Mouse (Mus musculus): ENCODE results near the gene Dbi. TPM values are rescaled to one million over a fixed set of nuclear protein-coding genes. Genes with fewer than 3 reads are reported as not detected.
A peak's percentile ranks its signal among the peaks of the same experiment; 100 is the strongest.

The Dbi gene
- polyA plus RNA-seq, 1 experiment from 2014 or later, result 639 TPM

DNA sequence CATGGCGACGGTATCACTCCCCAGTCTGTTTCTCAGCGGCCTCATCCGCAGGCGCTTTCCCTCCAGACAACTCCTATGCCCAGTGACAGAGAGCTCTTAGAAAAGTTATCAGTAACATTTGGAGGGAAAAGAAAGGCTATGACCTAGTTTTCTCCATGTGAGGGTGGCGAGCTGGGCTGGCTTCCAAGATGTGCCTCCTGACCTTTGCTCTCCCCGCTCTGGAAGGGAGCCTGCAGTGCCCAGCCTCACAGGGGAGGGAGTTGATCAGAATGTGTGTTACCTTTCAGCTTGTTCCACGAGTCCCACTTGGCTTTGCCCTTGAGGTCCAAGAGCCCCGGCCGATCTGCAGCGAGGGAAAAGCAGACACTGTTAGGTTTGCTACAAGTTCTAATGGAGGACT is 4.8 kb downstream of the Dbi start:
- Histone ChIP-seq H3K27me3 (ENCODE audit: control insufficient read depth, insufficient read depth, low read length) (no peaks in the 10 kb centered on the region), H3K9me3 (replicated peaks; ENCODE audit: control insufficient read depth, low read length) (no peaks in the 10 kb centered on the region), H3K9ac (ENCODE audit: low read depth, low read length) (no peak overlapping the region), H3K4me1 (ENCODE audit: control insufficient read depth, insufficient read depth, low read length) (peaks cover 21% of the 10 kb centered on the region), H3K4me2 (no peak overlapping the region), H3K27ac (ENCODE audit: low read depth, low read length) (peak overlapping the region; percentile 60), H3K4me3 (ENCODE audit: low read depth, low read length) (no peak overlapping the region), H3K36me3 (ENCODE audit: control insufficient read depth, insufficient read depth, low read length) (peaks cover 31% of the 10 kb centered on the region)
- ATAC-seq (replicated peaks; ENCODE audit: insufficient number of reproducible peaks, low FRiP score, low TSS enrichment), result no peak
- 68% methylated on average over 11 of the region's 11 CpGs for WGBS (ENCODE audit: insufficient replicate concordance)

DNA sequence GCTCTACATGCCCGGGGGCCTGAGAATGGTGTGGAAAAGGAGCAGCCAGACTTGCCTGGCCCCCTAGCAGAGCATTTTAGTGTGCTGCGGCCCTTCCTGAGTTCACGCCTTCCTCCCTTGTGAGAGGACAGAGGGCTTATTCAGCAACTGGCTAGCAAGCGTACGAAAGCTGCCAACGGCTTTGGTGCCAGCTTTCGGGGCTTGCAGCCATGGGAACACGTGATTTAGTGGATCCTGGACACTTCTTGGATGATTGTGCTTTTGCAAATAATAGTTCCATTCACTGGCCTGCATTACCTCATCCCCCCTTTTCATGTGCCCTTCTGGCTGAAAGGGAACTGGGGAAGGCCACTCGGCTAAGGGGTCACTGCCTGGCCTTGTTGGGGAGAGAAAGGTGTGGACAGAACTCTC is 5.2 kb downstream of the Dbi start:
- no peaks in the 10 kb centered on the region for H3K27me3 ChIP-seq (ENCODE audit: control insufficient read depth, insufficient read depth, low read length)
- H3K27ac ChIP-seq (ENCODE audit: low read depth, low read length), result peak overlapping the region; percentile 60
- 76% methylated on average over 9 of the region's 9 CpGs for WGBS (ENCODE audit: insufficient replicate concordance)
- peaks cover 21% of the 10 kb centered on the region for H3K4me1 ChIP-seq (ENCODE audit: control insufficient read depth, insufficient read depth, low read length)
- H3K9me3 ChIP-seq (replicated peaks; ENCODE audit: control insufficient read depth, low read length), result no peaks in the 10 kb centered on the region
- H3K9ac ChIP-seq (ENCODE audit: low read depth, low read length), result no peak overlapping the region
- no peak for ATAC-seq (replicated peaks; ENCODE audit: insufficient number of reproducible peaks, low FRiP score, low TSS enrichment)
- peaks cover 31% of the 10 kb centered on the region for H3K36me3 ChIP-seq (ENCODE audit: control insufficient read depth, insufficient read depth, low read length)
- H3K4me2 ChIP-seq, result no peak overlapping the region
- H3K4me3 ChIP-seq (ENCODE audit: low read depth, low read length), result no peak overlapping the region

DNA sequence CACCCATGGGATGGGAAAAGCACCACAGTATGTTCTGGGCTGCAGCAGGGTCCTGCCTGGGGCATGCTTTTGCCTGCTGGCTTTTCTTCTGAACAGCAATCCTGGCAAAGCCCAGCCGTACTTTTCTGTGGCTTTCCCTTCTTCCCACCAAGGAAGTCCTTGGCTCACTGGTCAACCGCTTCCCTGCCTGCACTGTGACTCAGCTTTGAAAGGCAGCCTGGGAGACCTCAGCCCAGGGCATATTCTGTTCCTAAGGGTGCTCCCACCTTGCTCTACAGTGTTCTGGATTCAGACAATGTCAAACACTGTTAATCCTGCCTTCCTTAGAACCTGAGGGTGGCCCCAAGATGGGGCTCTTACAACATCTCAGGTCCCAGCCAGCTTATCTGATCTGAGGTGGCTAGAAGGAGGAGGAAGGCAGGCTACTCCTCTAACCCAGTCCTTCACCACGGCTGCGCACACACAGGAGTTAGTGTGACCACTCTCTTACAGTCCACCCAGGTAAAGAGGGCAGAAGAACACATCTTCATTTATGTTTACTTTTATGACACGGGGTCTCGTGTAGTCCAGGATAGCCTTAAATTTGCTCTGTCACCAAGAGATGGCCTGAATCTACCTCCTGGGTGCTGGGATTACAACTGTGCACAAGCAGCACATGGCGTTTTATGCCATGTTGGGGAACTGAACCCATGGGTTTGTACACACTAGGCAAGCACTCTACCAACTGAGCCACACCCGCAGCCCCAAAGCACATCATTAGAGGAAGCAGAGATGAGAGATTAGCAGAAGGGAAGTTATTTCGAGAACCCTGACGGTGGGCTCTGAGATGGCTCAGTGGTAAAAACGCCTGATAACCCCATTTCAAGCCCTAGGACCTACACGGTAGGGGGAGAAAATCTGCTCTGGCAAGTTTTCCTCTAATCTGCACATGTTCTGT is 8.4 kb downstream of the Dbi start:
- Histone ChIP-seq H3K36me3 (ENCODE audit: control insufficient read depth, insufficient read depth, low read length) (peaks cover 31% of the 10 kb centered on the region), H3K4me2 (no peak overlapping the region), H3K9ac (ENCODE audit: low read depth, low read length) (no peak overlapping the region), H3K27ac (ENCODE audit: low read depth, low read length) (no peak overlapping the region), H3K27me3 (ENCODE audit: control insufficient read depth, insufficient read depth, low read length) (no peaks in the 10 kb centered on the region), H3K9me3 (replicated peaks; ENCODE audit: control insufficient read depth, low read length) (no peaks in the 10 kb centered on the region), H3K4me1 (ENCODE audit: control insufficient read depth, insufficient read depth, low read length) (no peaks in the 10 kb centered on the region), H3K4me3 (ENCODE audit: low read depth, low read length) (no peak overlapping the region)
- no peak for ATAC-seq (replicated peaks; ENCODE audit: insufficient number of reproducible peaks, low FRiP score, low TSS enrichment)
- WGBS (ENCODE audit: insufficient replicate concordance), result 76% methylated on average over 12 of the region's 12 CpGs

DNA sequence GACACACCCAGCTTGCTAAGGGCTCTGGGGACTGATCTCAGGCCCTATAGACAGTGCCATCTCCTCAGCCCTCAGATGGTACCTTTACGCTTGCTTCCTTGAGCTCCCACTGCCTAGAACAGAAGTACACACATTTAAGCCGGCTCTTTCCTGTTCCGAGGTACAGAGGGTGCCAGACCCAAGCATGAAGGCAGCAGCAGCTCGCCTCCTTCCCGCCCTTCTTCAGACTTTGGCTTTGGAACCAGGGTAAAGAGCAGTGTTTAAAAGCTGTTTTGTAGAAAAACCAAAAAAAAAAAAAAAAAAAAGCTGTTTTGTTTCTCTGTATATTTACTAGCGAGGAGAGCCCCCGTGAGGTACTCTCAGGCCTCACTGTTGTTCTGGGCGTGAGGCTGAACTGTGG is 9.1 kb downstream of the Dbi start:
- H3K36me3 ChIP-seq (ENCODE audit: control insufficient read depth, insufficient read depth, low read length), result peaks cover 31% of the 10 kb centered on the region
- ATAC-seq (replicated peaks; ENCODE audit: insufficient number of reproducible peaks, low FRiP score, low TSS enrichment), result no peak
- H3K27me3 ChIP-seq (ENCODE audit: control insufficient read depth, insufficient read depth, low read length), result no peaks in the 10 kb centered on the region
- no peak overlapping the region for H3K9ac ChIP-seq (ENCODE audit: low read depth, low read length)
- H3K4me3 ChIP-seq (ENCODE audit: low read depth, low read length), result no peak overlapping the region
- WGBS (ENCODE audit: insufficient replicate concordance), result 91% methylated on average over 8 of the region's 8 CpGs
- no peaks in the 10 kb centered on the region for H3K4me1 ChIP-seq (ENCODE audit: control insufficient read depth, insufficient read depth, low read length)
- no peaks in the 10 kb centered on the region for H3K9me3 ChIP-seq (replicated peaks; ENCODE audit: control insufficient read depth, low read length)
- no peak overlapping the region for H3K27ac ChIP-seq (ENCODE audit: low read depth, low read length)
- no peak overlapping the region for H3K4me2 ChIP-seq

DNA sequence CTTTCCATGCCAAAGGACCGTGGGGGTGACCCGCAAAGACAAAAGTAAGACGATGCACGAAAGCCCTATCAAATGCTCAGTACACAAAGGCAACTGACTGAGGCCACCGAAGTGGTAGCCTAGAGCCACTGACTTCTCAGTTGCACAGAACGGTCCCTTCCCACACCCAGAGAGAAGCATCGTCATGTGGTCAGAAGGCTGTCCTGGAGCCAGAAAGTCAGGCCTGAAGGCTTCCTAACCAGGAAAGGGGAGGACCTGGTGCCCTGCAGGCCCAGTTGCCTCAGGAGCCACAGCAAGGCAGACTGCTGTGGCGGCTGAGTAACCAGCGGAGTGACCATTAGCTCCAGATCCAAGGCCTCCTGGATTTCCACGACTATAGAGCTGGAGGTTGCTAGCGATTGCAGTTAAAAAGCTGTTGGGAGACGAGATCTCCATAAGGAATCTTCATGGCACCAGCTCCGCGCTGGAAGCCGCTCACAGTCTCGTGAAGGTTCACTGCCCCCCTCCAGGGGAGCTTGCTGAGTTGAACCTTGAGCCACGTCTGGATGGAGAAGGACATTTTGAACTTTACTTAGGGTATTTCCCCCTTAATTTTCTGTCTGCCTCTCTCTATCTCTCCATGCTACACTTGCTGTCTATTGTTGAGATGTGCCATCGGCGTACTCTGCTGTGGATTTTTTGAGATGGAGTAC is 11.0 kb downstream of the Dbi start:
- Histone ChIP-seq H3K4me2 (no peak overlapping the region), H3K9me3 (replicated peaks; ENCODE audit: control insufficient read depth, low read length) (no peaks in the 10 kb centered on the region), H3K4me3 (ENCODE audit: low read depth, low read length) (no peak overlapping the region), H3K27ac (ENCODE audit: low read depth, low read length) (no peak overlapping the region), H3K4me1 (ENCODE audit: control insufficient read depth, insufficient read depth, low read length) (no peaks in the 10 kb centered on the region), H3K27me3 (ENCODE audit: control insufficient read depth, insufficient read depth, low read length) (no peaks in the 10 kb centered on the region), H3K9ac (ENCODE audit: low read depth, low read length) (no peak overlapping the region), H3K36me3 (ENCODE audit: control insufficient read depth, insufficient read depth, low read length) (peaks cover 17% of the 10 kb centered on the region)
- WGBS (ENCODE audit: insufficient replicate concordance), result 86% methylated on average over 19 of the region's 19 CpGs
- ATAC-seq (replicated peaks; ENCODE audit: insufficient number of reproducible peaks, low FRiP score, low TSS enrichment), result no peak

DNA sequence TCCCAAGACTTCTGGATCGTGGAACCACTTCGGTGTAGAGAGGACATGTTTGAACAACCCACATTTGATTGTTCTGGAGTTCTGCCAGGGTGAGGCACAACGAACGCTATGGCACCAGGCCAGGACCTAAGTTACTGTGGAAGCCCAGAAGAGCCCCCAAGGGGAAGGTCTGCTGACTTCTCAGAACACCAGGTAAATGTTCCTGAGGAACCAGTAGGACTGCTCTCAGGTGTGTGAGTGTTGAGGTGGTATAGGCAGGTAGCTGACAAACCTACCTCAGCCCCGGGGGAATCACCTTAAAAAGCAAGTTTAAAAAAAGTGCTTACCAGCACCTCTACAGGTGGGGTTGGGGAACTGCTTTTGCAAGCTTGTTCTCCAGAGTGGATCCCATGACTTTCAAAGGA is 15.3 kb downstream of the Dbi start:
- Histone ChIP-seq H3K9ac (ENCODE audit: low read depth, low read length) (no peak overlapping the region), H3K27me3 (ENCODE audit: control insufficient read depth, insufficient read depth, low read length) (no peaks in the 10 kb centered on the region), H3K4me3 (ENCODE audit: low read depth, low read length) (no peak overlapping the region), H3K9me3 (replicated peaks; ENCODE audit: control insufficient read depth, low read length) (no peaks in the 10 kb centered on the region), H3K4me1 (ENCODE audit: control insufficient read depth, insufficient read depth, low read length) (no peaks in the 10 kb centered on the region), H3K4me2 (no peak overlapping the region), H3K36me3 (ENCODE audit: control insufficient read depth, insufficient read depth, low read length) (no peaks in the 10 kb centered on the region), H3K27ac (ENCODE audit: low read depth, low read length) (no peak overlapping the region)
- 69% methylated on average over 5 of the region's 5 CpGs for WGBS (ENCODE audit: insufficient replicate concordance)
- no peak for ATAC-seq (replicated peaks; ENCODE audit: insufficient number of reproducible peaks, low FRiP score, low TSS enrichment)

DNA sequence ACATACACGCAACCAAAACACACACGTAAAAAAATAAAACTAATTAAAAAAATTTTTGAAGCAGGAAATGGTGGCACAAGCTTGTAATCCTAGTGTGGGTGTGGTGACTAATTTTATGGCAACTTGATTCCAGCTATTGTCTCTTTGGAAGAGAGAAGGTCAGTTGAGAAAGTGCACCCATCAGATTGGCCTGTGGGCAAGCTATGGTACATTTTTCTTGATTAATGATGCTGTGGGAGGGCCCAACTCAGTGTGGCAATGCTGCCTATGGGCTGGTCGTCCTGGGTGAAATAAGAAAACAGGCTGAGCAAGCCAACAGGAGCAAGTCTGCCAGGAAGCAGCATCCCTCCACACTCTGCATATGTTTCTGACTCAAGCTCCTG is 19.7 kb downstream of the Dbi start:
- Histone ChIP-seq H3K9ac (ENCODE audit: low read depth, low read length) (no peak overlapping the region), H3K4me1 (ENCODE audit: control insufficient read depth, insufficient read depth, low read length) (no peaks in the 10 kb centered on the region), H3K27me3 (ENCODE audit: control insufficient read depth, insufficient read depth, low read length) (no peaks in the 10 kb centered on the region), H3K27ac (ENCODE audit: low read depth, low read length) (no peak overlapping the region), H3K9me3 (replicated peaks; ENCODE audit: control insufficient read depth, low read length) (no peaks in the 10 kb centered on the region), H3K4me3 (ENCODE audit: low read depth, low read length) (no peak overlapping the region), H3K4me2 (no peak overlapping the region), H3K36me3 (ENCODE audit: control insufficient read depth, insufficient read depth, low read length) (no peaks in the 10 kb centered on the region)
- WGBS (ENCODE audit: insufficient replicate concordance), result 86% methylated on average over 3 of the region's 3 CpGs
- ATAC-seq (replicated peaks; ENCODE audit: insufficient number of reproducible peaks, low FRiP score, low TSS enrichment), result no peak

DNA sequence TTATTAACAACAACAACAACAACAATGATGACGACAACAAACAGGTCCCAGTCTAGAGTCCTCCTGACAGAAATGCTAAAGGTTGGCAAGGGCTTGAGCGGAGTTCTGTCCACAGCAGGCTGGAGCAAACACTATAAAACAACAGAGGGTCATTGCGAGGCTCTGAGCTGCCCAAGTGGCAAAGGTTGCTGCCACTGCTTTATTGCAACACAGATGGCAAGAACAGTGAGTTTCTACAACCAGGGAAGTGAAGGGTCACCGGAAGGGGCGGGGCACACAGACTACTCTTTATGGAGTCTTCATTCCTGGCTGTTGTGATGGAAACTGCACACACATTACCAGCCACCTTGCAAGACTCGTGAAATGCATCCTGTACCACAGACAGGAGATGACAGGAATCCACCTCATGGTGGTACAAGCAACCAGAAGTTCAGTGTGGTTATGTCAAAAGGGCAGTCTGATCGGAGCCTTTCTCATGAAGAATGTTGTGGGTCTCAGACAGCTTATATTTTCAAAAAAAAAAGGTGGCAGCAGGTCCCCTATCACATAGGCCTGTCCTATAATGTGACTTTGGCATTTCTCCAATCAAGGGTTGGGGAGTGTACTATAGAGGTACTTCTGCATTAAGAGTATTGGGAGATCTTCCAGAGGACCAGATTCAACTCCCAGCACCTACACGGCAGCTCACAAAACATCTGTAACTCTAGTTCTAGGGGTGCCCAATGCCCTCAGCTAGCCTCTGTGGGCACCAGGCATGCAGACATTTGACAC is 20.2 kb downstream of the Dbi start:
- 74% methylated on average over 8 of the region's 8 CpGs for WGBS (ENCODE audit: insufficient replicate concordance)
- H3K27ac ChIP-seq (ENCODE audit: low read depth, low read length), result no peak overlapping the region
- H3K4me1 ChIP-seq (ENCODE audit: control insufficient read depth, insufficient read depth, low read length), result no peaks in the 10 kb centered on the region
- no peak overlapping the region for H3K4me3 ChIP-seq (ENCODE audit: low read depth, low read length)
- H3K36me3 ChIP-seq (ENCODE audit: control insufficient read depth, insufficient read depth, low read length), result no peaks in the 10 kb centered on the region
- no peak overlapping the region for H3K9ac ChIP-seq (ENCODE audit: low read depth, low read length)
- no peak for ATAC-seq (replicated peaks; ENCODE audit: insufficient number of reproducible peaks, low FRiP score, low TSS enrichment)
- no peak overlapping the region for H3K4me2 ChIP-seq
- H3K9me3 ChIP-seq (replicated peaks; ENCODE audit: control insufficient read depth, low read length), result no peaks in the 10 kb centered on the region
- H3K27me3 ChIP-seq (ENCODE audit: control insufficient read depth, insufficient read depth, low read length), result no peaks in the 10 kb centered on the region
